Mouse (Mus musculus): Measurements from ENCODE around the gene Ccl9. TPM values are rescaled to one million over a fixed set of nuclear protein-coding genes. Genes with fewer than 3 reads are reported as not detected.
A peak's percentile ranks its signal among the peaks of the same experiment; 100 is the strongest.
"Not testable (repeated sequence)": the region's sequence is repeated elsewhere in the genome, so short reads cannot be mapped to it uniquely, and the experiment has no call there.

The Ccl9 gene
- polyA plus RNA-seq, 1 experiment from 2014 or later = 1.9 TPM

- H3K36me3 ChIP-seq (ENCODE audit: control insufficient read depth, insufficient read depth) = no peaks in the 10 kb centered on the region
- WGBS = 83% methylated on average over 5 of the region's 5 CpGs
- H3K9me3 ChIP-seq (ENCODE audit: control insufficient read depth, low read length) = no peaks in the 10 kb centered on the region
- no peak overlapping the region for H3K27ac ChIP-seq (ENCODE audit: low read length)
- no peak overlapping the region for H3K4me2 ChIP-seq (ENCODE audit: low read length)
- no peak for ATAC-seq
- H3K4me1 ChIP-seq (replicated peaks; ENCODE audit: control insufficient read depth, insufficient read depth, low read length) = peaks cover 3% of the 10 kb centered on the region; the same call in 1 of the 2 replicates
- H3K4me3 ChIP-seq (replicated peaks; ENCODE audit: low read length) = no peak overlapping the region
- H3K27me3 ChIP-seq (replicated peaks; ENCODE audit: control insufficient read depth, insufficient read depth, low read length) = no peaks in the 10 kb centered on the region
- H3K9ac ChIP-seq (replicated peaks; ENCODE audit: low read depth, low read length) = no peak overlapping the region
Measured at GRCm38 (mm10) chr11:83551668-83552067, 26.8 kb downstream of the Ccl9 start.

- not testable (repeated sequence) for H3K4me2 ChIP-seq (ENCODE audit: low read length); H3K9me3 ChIP-seq (ENCODE audit: control insufficient read depth, low read length); H3K27ac ChIP-seq (ENCODE audit: low read length); H3K9ac ChIP-seq (replicated peaks; ENCODE audit: low read depth, low read length); H3K4me1 ChIP-seq (replicated peaks; ENCODE audit: control insufficient read depth, insufficient read depth, low read length); ATAC-seq; H3K4me3 ChIP-seq (replicated peaks; ENCODE audit: low read length); H3K36me3 ChIP-seq (ENCODE audit: control insufficient read depth, insufficient read depth); H3K27me3 ChIP-seq (replicated peaks; ENCODE audit: control insufficient read depth, insufficient read depth, low read length)
- WGBS = 89% methylated on average over 7 of the region's 7 CpGs
Measured at GRCm38 (mm10) chr11:83551037-83551436, 27.4 kb downstream of the Ccl9 start.

DNA sequence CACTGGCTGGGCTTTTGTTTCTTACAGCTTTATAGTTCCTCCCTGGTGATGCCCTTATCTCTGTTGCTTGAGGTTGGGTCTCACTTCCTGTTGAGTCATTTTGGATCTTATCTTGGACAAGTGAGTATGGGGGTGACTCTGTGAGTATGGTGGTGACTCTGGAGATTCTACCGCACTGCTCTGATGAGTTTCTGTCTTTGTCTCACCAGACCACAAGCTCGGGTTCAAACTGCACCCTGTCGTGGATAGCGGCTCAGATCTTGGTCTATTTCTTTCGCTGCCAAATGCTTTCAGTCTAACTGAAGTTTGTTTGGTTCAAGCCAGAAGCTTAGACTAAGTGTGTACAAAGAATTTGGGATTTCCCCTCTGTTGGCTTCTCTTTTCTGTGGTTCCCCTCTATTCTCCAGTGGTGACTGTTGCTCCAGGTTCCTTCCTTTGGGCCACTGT is 28.2 kb downstream of the Ccl9 start:
- no peak overlapping the region for H3K4me3 ChIP-seq (replicated peaks; ENCODE audit: low read length)
- no peak overlapping the region for H3K4me2 ChIP-seq (ENCODE audit: low read length)
- H3K9me3 ChIP-seq (ENCODE audit: control insufficient read depth, low read length) = no peaks in the 10 kb centered on the region
- no peaks in the 10 kb centered on the region for H3K36me3 ChIP-seq (ENCODE audit: control insufficient read depth, insufficient read depth)
- H3K27ac ChIP-seq (ENCODE audit: low read length) = no peak overlapping the region
- 84% methylated on average over 5 of the region's 5 CpGs for WGBS
- no peak for ATAC-seq
- no peaks in the 10 kb centered on the region for H3K27me3 ChIP-seq (replicated peaks; ENCODE audit: control insufficient read depth, insufficient read depth, low read length)
- no peak overlapping the region for H3K9ac ChIP-seq (replicated peaks; ENCODE audit: low read depth, low read length)
- no peaks in the 10 kb centered on the region for H3K4me1 ChIP-seq (replicated peaks; ENCODE audit: control insufficient read depth, insufficient read depth, low read length)

DNA sequence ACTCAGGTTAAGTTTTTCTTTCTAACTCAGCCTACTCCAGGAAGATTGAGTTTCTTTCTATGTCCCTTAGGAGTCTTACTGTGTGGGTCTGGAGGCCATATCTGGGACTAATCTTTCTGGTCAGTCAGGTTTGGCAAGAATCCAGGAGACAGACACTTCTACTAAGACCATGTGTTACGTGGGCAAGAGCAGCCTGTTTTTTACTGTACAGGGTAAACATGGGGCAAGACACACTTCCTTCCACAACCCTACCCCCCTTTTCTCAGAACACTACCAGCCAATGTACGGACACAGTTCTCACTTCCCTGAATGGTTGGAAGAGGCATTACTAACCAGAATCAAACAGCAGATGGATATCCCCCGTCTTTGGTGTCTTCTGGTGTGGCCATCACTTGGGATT is 34.2 kb downstream of the Ccl9 start:
- Histone ChIP-seq H3K4me1 (replicated peaks; ENCODE audit: control insufficient read depth, insufficient read depth, low read length) (no peaks in the 10 kb centered on the region), H3K4me3 (replicated peaks; ENCODE audit: low read length) (no peak overlapping the region), H3K27ac (ENCODE audit: low read length) (no peak overlapping the region), H3K4me2 (ENCODE audit: low read length) (no peak overlapping the region), H3K27me3 (replicated peaks; ENCODE audit: control insufficient read depth, insufficient read depth, low read length) (no peaks in the 10 kb centered on the region), H3K9me3 (ENCODE audit: control insufficient read depth, low read length) (no peaks in the 10 kb centered on the region), H3K36me3 (ENCODE audit: control insufficient read depth, insufficient read depth) (no peaks in the 10 kb centered on the region), H3K9ac (replicated peaks; ENCODE audit: low read depth, low read length) (no peak overlapping the region)
- ATAC-seq = no peak
- 71% methylated on average over 3 of the region's 3 CpGs for WGBS

- no peaks in the 10 kb centered on the region for H3K36me3 ChIP-seq (ENCODE audit: control insufficient read depth, insufficient read depth)
- no peaks in the 10 kb centered on the region for H3K4me1 ChIP-seq (replicated peaks; ENCODE audit: control insufficient read depth, insufficient read depth, low read length)
- no peak overlapping the region for H3K27ac ChIP-seq (ENCODE audit: low read length)
- 84% methylated on average over 3 of the region's 3 CpGs for WGBS
- no peak overlapping the region for H3K9ac ChIP-seq (replicated peaks; ENCODE audit: low read depth, low read length)
- no peaks in the 10 kb centered on the region for H3K9me3 ChIP-seq (ENCODE audit: control insufficient read depth, low read length)
- no peak overlapping the region for H3K4me2 ChIP-seq (ENCODE audit: low read length)
- no peak overlapping the region for H3K4me3 ChIP-seq (replicated peaks; ENCODE audit: low read length)
- no peak for ATAC-seq
- no peaks in the 10 kb centered on the region for H3K27me3 ChIP-seq (replicated peaks; ENCODE audit: control insufficient read depth, insufficient read depth, low read length)
Measured at GRCm38 (mm10) chr11:83541415-83541814, 37.0 kb downstream of the Ccl9 start.

DNA sequence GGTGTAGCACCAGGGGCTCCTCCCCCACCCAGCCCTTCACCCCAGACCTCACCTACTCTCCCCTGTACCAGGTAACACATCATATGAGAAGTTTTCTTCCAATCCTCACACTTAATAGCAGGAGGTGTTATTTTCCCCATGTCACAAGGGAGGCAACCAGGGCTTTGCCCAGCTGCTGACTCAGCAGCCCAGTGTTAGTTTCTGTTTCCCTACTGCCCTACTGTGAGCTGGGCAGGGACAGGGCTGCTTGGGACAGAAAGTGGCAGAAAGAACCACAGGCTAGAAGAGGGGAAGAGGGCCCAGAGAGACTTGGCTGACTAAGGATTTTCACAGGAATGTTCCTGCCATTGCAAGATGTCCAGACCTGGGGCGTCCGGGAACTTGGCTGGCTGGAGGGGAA is 37.5 kb downstream of the Ccl9 start:
- Histone ChIP-seq H3K36me3 (ENCODE audit: control insufficient read depth, insufficient read depth) (no peaks in the 10 kb centered on the region), H3K4me1 (replicated peaks; ENCODE audit: control insufficient read depth, insufficient read depth, low read length) (no peaks in the 10 kb centered on the region), H3K27ac (ENCODE audit: low read length) (no peak overlapping the region), H3K4me3 (replicated peaks; ENCODE audit: low read length) (no peak overlapping the region), H3K9me3 (ENCODE audit: control insufficient read depth, low read length) (no peaks in the 10 kb centered on the region), H3K4me2 (ENCODE audit: low read length) (no peak overlapping the region), H3K9ac (replicated peaks; ENCODE audit: low read depth, low read length) (no peak overlapping the region), H3K27me3 (replicated peaks; ENCODE audit: control insufficient read depth, insufficient read depth, low read length) (no peaks in the 10 kb centered on the region)
- no peak for ATAC-seq
- 90% methylated on average over 2 of the region's 2 CpGs for WGBS

- WGBS = 84% methylated on average over 3 of the region's 3 CpGs
- H3K27me3 ChIP-seq (replicated peaks; ENCODE audit: control insufficient read depth, insufficient read depth, low read length) = no peaks in the 10 kb centered on the region
Measured at GRCm38 (mm10) chr11:83538705-83539314, 39.6 kb downstream of the Ccl9 start.

DNA sequence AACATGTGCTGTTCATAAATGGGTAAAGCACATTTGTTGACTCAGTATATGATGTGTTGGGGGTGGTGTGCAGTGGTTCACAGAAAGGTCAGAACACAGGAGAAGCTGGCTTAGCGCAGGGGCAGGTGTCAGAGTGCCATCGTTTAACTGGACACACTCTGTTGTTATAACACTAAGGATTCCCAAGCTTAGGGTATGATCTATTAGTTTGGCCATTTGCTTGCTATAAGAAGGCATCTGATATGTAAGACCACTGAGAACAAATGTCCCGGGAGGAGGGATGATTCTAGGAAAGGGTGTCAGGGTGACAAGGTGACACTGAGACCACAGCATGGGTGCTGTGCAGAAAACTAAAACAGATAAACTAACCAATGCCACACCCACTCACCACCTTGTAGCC is 41.6 kb downstream of the Ccl9 start:
- no peak for ATAC-seq
- 85% methylated on average over 3 of the region's 3 CpGs for WGBS

More at GRCm38 (mm10) chr11:83538705-83539314, 39.6 kb downstream of the Ccl9 start:
- Histone ChIP-seq H3K4me3 (replicated peaks; ENCODE audit: low read length) (no peak overlapping the region), H3K9ac (replicated peaks; ENCODE audit: low read depth, low read length) (no peak overlapping the region), H3K4me1 (replicated peaks; ENCODE audit: control insufficient read depth, insufficient read depth, low read length) (peaks cover 10% of the 10 kb centered on the region), H3K9me3 (ENCODE audit: control insufficient read depth, low read length) (no peaks in the 10 kb centered on the region), H3K36me3 (ENCODE audit: control insufficient read depth, insufficient read depth) (no peaks in the 10 kb centered on the region), H3K4me2 (ENCODE audit: low read length) (no peak overlapping the region), H3K27ac (ENCODE audit: low read length) (no peak overlapping the region)
- ATAC-seq = no peak

GRCm38 (mm10) chr11:83534609-83535423 is 43.6 kb downstream of the Ccl9 start:
- peak overlapping the region; percentile 27 for H3K4me2 ChIP-seq (ENCODE audit: low read length)

More for the DNA sequence above, 41.6 kb downstream of the Ccl9 start:
- no peaks in the 10 kb centered on the region for H3K9me3 ChIP-seq (ENCODE audit: control insufficient read depth, low read length)
- H3K36me3 ChIP-seq (ENCODE audit: control insufficient read depth, insufficient read depth) = no peaks in the 10 kb centered on the region
- H3K9ac ChIP-seq (replicated peaks; ENCODE audit: low read depth, low read length) = no peak overlapping the region
- no peak overlapping the region for H3K4me2 ChIP-seq (ENCODE audit: low read length)
- no peak overlapping the region for H3K27ac ChIP-seq (ENCODE audit: low read length)
- no peak overlapping the region for H3K4me3 ChIP-seq (replicated peaks; ENCODE audit: low read length)
- no peaks in the 10 kb centered on the region for H3K27me3 ChIP-seq (replicated peaks; ENCODE audit: control insufficient read depth, insufficient read depth, low read length)
- H3K4me1 ChIP-seq (replicated peaks; ENCODE audit: control insufficient read depth, insufficient read depth, low read length) = peaks cover 10% of the 10 kb centered on the region

More at GRCm38 (mm10) chr11:83534609-83535423, 43.6 kb downstream of the Ccl9 start:
- Histone ChIP-seq H3K36me3 (ENCODE audit: control insufficient read depth, insufficient read depth) (no peaks in the 10 kb centered on the region), H3K27me3 (replicated peaks; ENCODE audit: control insufficient read depth, insufficient read depth, low read length) (no peaks in the 10 kb centered on the region), H3K9ac (replicated peaks; ENCODE audit: low read depth, low read length) (no peak overlapping the region), H3K9me3 (ENCODE audit: control insufficient read depth, low read length) (no peaks in the 10 kb centered on the region), H3K4me3 (replicated peaks; ENCODE audit: low read length) (no peak overlapping the region), H3K4me1 (replicated peaks; ENCODE audit: control insufficient read depth, insufficient read depth, low read length) (peaks cover 10% of the 10 kb centered on the region), H3K27ac (ENCODE audit: low read length) (no peak overlapping the region)
- peak; percentile 55 for ATAC-seq
- WGBS = 46% methylated on average over 13 of the region's 13 CpGs

Measured in forebrain, embryonic 16.5 days (tissue).